Mouse (Mus musculus): ENCODE measurements around the gene Tlr8.
"Not testable (repeated sequence)": the region's sequence is repeated elsewhere in the genome, so short reads cannot be mapped to it uniquely, and the experiment has no call there.

Gene Tlr8

GRCm38 (mm10) chrX:167264086-167264485, at the start of gene Tlr8:
Gene Tlr8 (minus strand): TSS chrX:167264329.
- DNase-seq (ENCODE audit: low spot score): no peak

GRCm38 (mm10) chrX:167302061-167302460, 37.9 kb upstream of the Tlr8 start:
- DNase-seq (ENCODE audit: low spot score): not testable (repeated sequence)

- DNase-seq (ENCODE audit: low spot score): peak; percentile 9
Observed at GRCm38 (mm10) chrX:167276953-167277352, 12.8 kb upstream of the Tlr8 start.

- no peak for DNase-seq (ENCODE audit: low spot score)
Observed at GRCm38 (mm10) chrX:167276551-167276950, 12.4 kb upstream of the Tlr8 start.

GRCm38 (mm10) chrX:167263530-167263929, 599 bp downstream of the Tlr8 start:
- DNase-seq (ENCODE audit: low spot score): no peak

GRCm38 (mm10) chrX:167241736-167242135, 22.4 kb downstream of the Tlr8 start:
- DNase-seq (ENCODE audit: low spot score): no peak

- DNase-seq (ENCODE audit: low spot score): no peak
Observed at GRCm38 (mm10) chrX:167239293-167239921, 24.7 kb downstream of the Tlr8 start.

- no peak for DNase-seq (ENCODE audit: low spot score)
Observed at GRCm38 (mm10) chrX:167233104-167233687, 30.9 kb downstream of the Tlr8 start.

GRCm38 (mm10) chrX:167231150-167231549, 33.0 kb downstream of the Tlr8 start:
- DNase-seq (ENCODE audit: low spot score): no peak

- no peak for DNase-seq (ENCODE audit: low spot score)
Observed at GRCm38 (mm10) chrX:167229819-167230218, 34.3 kb downstream of the Tlr8 start.

- no peak for DNase-seq (ENCODE audit: low spot score)
Observed at GRCm38 (mm10) chrX:167229206-167229605, 34.9 kb downstream of the Tlr8 start.

- no peak for DNase-seq (ENCODE audit: low spot score)
Observed at GRCm38 (mm10) chrX:167227756-167228155, 36.4 kb downstream of the Tlr8 start.

- no peak for DNase-seq (ENCODE audit: low spot score)
Observed at GRCm38 (mm10) chrX:167227138-167227537, 37.0 kb downstream of the Tlr8 start.

GRCm38 (mm10) chrX:167226570-167226969, 37.6 kb downstream of the Tlr8 start:
- no peak for DNase-seq (ENCODE audit: low spot score)

- no peak for DNase-seq (ENCODE audit: low spot score)
Observed at GRCm38 (mm10) chrX:167212707-167213106, 51.4 kb downstream of the Tlr8 start.

GRCm38 (mm10) chrX:167211871-167212555, 52.1 kb downstream of the Tlr8 start:
- DNase-seq (ENCODE audit: low spot score): no peak

- no peak for DNase-seq (ENCODE audit: low spot score)
Observed at GRCm38 (mm10) chrX:167210319-167210728, 53.8 kb downstream of the Tlr8 start.

- no peak for DNase-seq (ENCODE audit: low spot score)
Observed at GRCm38 (mm10) chrX:167209828-167210227, 54.3 kb downstream of the Tlr8 start.

GRCm38 (mm10) chrX:167208978-167209754, 55.0 kb downstream of the Tlr8 start, which contains the start of gene Tmsb4x:
Gene Tmsb4x (minus strand): TSS chrX:167209315.
- peak; percentile 43 for DNase-seq (ENCODE audit: low spot score)

- no peak for DNase-seq (ENCODE audit: low spot score)
Observed at GRCm38 (mm10) chrX:167208506-167208820, 55.7 kb downstream of the Tlr8 start.

- DNase-seq (ENCODE audit: low spot score): no peak
Observed at GRCm38 (mm10) chrX:167207741-167208505, 56.2 kb downstream of the Tlr8 start.
